Mouse (Mus musculus): ENCODE measurements around the gene 2310009B15Rik.
A peak's percentile ranks its signal among the peaks of the same experiment; 100 is the strongest.

Gene 2310009B15Rik

GRCm38 (mm10) chr1:138856101-138856950 is at the start of gene 2310009B15Rik:
TSS of gene 2310009B15Rik (minus strand) at chr1:138856852.
- peak; percentile 83 for DNase-seq (ENCODE audit: low read depth, low spot score)

- no peak for DNase-seq (ENCODE audit: low read depth, low spot score)
Measured at GRCm38 (mm10) chr1:138906256-138906655, 49.6 kb upstream of the 2310009B15Rik start.

DNA sequence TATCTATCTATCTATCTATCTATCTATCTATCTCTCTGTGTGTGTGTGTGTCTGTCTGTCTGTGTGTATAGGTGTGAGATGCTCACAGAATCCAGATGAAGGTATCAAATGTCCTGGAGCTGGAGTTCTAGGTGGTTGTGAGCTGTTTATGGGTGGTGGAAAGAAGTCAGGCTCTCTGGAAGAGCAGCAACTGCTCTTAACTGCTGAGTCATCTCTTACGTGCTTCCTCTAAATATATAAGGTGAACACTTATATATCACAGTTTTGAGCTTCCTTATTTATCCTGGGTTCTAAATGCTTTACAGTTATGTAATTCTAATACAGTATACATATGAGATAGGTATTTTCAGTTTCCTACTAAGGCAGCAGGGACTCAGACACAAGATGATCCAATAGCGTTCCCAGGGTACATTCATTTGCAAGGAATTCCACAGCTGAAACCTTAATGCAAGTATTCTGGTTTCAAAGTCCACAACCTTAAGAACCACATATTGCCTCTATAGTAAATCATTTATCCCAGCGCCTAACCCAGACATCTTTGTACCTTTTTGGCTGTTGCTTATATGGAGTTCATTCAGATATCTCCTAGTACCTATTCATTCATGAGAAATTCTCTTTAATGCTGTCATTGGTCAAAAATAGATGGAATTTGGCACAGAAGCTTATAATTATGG is 48.6 kb upstream of the 2310009B15Rik start:
- DNase-seq (ENCODE audit: low read depth, low spot score): no peak

GRCm38 (mm10) chr1:138903894-138904293 is 47.2 kb upstream of the 2310009B15Rik start:
- no peak for DNase-seq (ENCODE audit: low read depth, low spot score)

GRCm38 (mm10) chr1:138901431-138902117 is 44.9 kb upstream of the 2310009B15Rik start:
- DNase-seq (ENCODE audit: low read depth, low spot score): no peak

- DNase-seq (ENCODE audit: low read depth, low spot score): no peak
Measured at GRCm38 (mm10) chr1:138896088-138896487, 39.4 kb upstream of the 2310009B15Rik start.

GRCm38 (mm10) chr1:138877470-138878254 is 21.0 kb upstream of the 2310009B15Rik start:
- no peak for DNase-seq (ENCODE audit: low read depth, low spot score)

DNA sequence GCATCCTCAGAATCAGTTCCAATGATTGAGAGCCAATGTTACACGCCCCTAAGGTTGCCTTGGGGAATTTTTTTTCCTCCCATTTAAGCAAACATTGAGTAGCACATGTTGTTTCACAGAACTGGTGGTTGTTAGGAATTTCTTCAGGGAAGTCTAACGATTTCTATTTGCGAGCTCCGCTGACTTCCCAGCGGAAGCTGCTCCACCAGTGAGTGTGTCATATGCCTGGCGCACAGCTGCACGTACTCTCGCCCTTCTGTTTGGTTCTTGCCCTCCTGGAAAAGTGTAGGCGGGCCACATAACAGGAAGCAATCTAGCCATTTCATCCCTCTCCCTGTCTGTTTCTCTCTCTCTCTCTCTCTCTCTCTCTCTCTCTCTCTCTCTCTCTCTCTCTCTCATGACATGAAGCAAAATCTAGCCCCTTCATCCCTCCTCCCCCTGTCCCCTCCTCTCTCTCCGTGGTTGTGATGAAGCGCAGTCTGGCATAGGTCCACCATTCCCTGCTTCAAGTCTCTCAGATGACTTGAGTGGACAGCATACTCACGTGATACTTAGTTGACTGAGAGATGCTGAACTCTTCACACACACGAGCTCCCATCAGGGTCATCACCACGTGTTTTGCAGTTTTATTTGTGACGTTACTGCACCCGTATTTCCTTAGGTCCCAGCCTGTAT is 19.9 kb upstream of the 2310009B15Rik start:
- DNase-seq (ENCODE audit: low read depth, low spot score): no peak

DNA sequence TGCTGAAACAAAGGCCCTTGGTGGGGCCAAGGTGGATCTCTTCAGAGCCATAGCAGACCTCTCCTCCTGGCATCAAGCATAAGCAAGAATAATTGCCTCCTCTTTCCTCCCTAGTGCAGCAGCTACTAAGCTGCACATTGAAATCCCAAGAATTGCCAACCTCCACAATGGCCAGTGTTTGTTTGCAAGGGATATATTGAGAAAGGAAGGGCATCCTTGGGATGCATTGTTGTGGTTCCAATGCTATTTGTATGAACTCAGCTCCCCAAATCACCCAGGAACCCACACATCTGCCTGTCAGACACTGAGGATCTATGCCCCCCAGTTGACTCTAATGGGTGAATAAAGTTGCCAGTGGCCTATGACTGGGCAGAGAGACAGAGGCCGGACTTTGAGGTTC is 5.8 kb downstream of the 2310009B15Rik start:
- DNase-seq (ENCODE audit: low read depth, low spot score): no peak

- no peak for DNase-seq (ENCODE audit: low read depth, low spot score)
Measured at GRCm38 (mm10) chr1:138850161-138850539, 6.5 kb downstream of the 2310009B15Rik start.

DNA sequence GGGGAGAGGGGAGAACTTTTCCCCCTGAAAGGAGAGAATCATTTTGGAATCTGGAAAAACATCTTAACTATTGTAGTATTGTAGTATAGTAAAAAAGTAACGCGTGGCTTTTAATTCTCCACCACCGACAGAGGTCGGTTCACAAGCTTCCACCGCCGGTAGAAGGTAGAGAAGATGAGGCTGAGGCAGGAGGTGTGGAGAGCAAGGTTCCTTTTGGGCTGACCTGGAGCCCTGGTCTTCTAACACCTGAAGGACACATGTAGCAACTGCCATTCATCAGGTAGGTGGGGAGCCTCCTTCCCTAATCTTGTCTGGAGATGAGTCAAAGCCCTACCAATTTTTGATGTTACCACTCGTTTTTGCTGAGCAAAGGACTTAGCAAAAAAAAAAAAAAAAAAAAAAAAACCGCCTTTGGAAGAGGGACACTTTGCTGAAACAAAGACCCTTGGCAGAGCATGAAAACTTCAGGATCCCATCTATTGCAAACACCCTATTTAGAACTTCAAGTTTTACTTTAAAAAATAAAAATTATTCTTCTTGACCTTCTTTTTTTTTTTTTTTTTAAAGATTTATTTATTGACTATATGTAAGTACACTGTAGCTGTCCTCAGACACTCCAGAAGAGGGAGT is 7.0 kb downstream of the 2310009B15Rik start:
- DNase-seq (ENCODE audit: low read depth, low spot score): no peak

GRCm38 (mm10) chr1:138848511-138849109 is 8.0 kb downstream of the 2310009B15Rik start, which contains the start of gene Lhx9:
TSS of gene Lhx9 (minus strand) at chr1:138848577.
- DNase-seq (ENCODE audit: low read depth, low spot score): peak; percentile 81

DNA sequence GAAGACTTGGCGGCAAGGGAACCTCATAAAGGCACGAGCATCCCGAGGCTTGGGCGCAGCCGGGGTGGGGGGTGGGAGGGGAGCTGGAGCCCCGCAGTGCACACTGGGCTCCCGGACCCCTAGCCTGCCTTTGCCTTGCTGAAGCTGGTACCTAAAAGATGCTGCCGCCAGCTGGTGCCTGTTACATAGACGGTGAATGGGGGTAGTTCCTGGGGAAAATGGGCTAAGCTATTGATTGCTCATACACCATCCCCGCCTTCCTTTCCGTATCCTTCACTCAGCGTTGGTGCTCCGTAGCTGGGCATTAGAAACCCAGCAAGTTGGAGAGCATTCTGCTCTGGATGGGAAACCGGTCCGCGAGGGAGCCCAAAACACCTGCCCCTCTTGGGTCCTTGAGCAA is 8.6 kb downstream of the 2310009B15Rik start:
- DNase-seq (ENCODE audit: low read depth, low spot score): peak; percentile 71

- DNase-seq (ENCODE audit: low read depth, low spot score): peak; percentile 68
Measured at GRCm38 (mm10) chr1:138847146-138847545, 9.5 kb downstream of the 2310009B15Rik start.

DNA sequence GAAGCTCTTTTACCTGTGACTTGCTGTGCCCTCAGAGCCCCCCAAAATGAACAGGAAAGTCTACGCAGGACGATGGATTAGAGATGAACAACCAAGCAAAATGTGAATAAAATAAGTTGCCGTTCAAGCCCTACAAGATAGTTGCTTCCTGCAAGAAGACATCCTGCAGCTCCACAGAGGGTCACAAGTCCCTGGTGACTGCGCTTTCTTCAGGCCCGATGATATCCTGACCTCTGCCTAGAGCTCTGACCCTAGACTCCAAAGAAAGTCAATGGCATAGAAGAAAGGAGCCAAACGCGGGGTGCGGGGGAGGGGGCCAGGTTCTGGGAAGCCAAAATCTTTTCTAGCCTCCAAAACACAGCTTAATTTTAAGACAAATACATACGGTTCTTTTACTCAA is 10.1 kb downstream of the 2310009B15Rik start:
- DNase-seq (ENCODE audit: low read depth, low spot score): peak; percentile 51

- peak; percentile 38 for DNase-seq (ENCODE audit: low read depth, low spot score)
Measured at GRCm38 (mm10) chr1:138846131-138846530, 10.5 kb downstream of the 2310009B15Rik start.

GRCm38 (mm10) chr1:138845481-138845880 is 11.2 kb downstream of the 2310009B15Rik start:
- no peak for DNase-seq (ENCODE audit: low read depth, low spot score)

DNA sequence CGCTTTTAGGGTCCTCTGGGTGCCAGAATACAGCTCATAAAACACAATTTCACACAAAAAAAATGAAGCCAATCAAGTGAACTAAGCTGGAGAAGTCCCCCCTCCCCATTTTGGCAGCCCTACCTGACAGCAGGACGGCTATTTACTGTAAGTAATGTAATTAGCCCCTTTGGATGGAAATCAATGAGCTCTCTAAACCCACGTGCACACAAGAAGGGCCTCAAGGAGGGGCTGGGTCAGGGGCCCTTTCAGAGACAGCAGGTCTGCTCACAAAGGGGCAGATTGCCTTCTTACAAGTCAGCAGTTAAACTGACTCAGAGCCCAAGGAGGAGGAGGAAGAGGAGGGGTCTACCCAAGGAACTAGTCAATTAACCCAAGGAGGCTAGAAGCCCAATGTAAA is 12.5 kb downstream of the 2310009B15Rik start:
- DNase-seq (ENCODE audit: low read depth, low spot score): peak; percentile 47

GRCm38 (mm10) chr1:138843361-138844091 is 13.1 kb downstream of the 2310009B15Rik start:
- peak; percentile 65 for DNase-seq (ENCODE audit: low read depth, low spot score)
